Mouse (Mus musculus) embryonic facial prominence, embryonic 13.5 days (tissue): ENCODE data around the gene Ceacam15. TPM values are rescaled to one million over a fixed set of nuclear protein-coding genes. Genes with fewer than 3 reads are reported as not detected.
"Not testable (repeated sequence)": the region's sequence is repeated elsewhere in the genome, so short reads cannot be mapped to it uniquely, and the experiment has no call there.

Experiments used
- ATAC-seq: fragments of 200-750 bp; cut with Nextera tagmentation; 2 replicates; pipeline ENCODE4 v1.8.0; 2017; ENCODE audit warnings: low read depth; ENCODE audit not compliant: insufficient number of reproducible peaks, insufficient read depth, low FRiP score, low TSS enrichment
- H3K27ac ChIP-seq: fragments of 300-500 bp; sonication (generic); 2 replicates; pipeline ENCODE4 v1.5.1; 2015; ENCODE audit warnings: moderate library complexity, mild to moderate bottlenecking, inconsistent platforms
- H3K27me3 ChIP-seq: fragments of 300-500 bp; sonication (generic); 2 replicates; pipeline ENCODE4 v1.6.1; 2015; ENCODE audit warnings: mild to moderate bottlenecking, inconsistent platforms
- H3K36me3 ChIP-seq: fragments of 300-500 bp; sonication (generic); 2 replicates; pipeline ENCODE4 v1.6.1; 2015; ENCODE audit warnings: mild to moderate bottlenecking, inconsistent platforms
- H3K4me1 ChIP-seq: fragments of 300-500 bp; sonication (generic); 2 replicates; pipeline ENCODE4 v1.6.1; 2015; ENCODE audit warnings: inconsistent platforms
- H3K4me2 ChIP-seq: fragments of 300-500 bp; sonication (generic); 2 replicates; pipeline ENCODE4 v1.6.1; 2015; ENCODE audit warnings: moderate library complexity, mild to moderate bottlenecking, inconsistent platforms
- H3K4me3 ChIP-seq: fragments of 300-500 bp; sonication (generic); 2 replicates; pipeline ENCODE4 v1.5.1; 2015; ENCODE audit warnings: mild to moderate bottlenecking, inconsistent platforms
- H3K9ac ChIP-seq: fragments of 300-500 bp; sonication (generic); 2 replicates; pipeline ENCODE4 v1.6.1; 2015; ENCODE audit warnings: mild to moderate bottlenecking, inconsistent platforms
- H3K9me3 ChIP-seq: fragments of 300-500 bp; sonication (generic); 2 replicates; pipeline ENCODE4 v1.6.1; 2016; ENCODE audit warnings: inconsistent platforms
- WGBS: fragments of 180-500 bp; shearing (Covaris S2); methylation state at CpG from one replicate; pipeline ENCODE4 v1.1.7; 2015; ENCODE audit warnings: mixed read lengths; 5-methylcytosine and 5-hydroxymethylcytosine counted together
- polyA plus RNA-seq: library from polyadenylated mRNA; unstranded; fragments of >200 nt; fragmentation: Nextera tagmentation; extraction: Ambion mirVana; gene quantifications from 2 replicates; pipeline ENCODE4 v1.2.1, GENCODE M21; 2015

Ceacam15 gene
- polyA plus RNA-seq, 1 experiment from 2014 or later: not detected

- not testable (repeated sequence) for H3K9ac ChIP-seq, H3K27me3 ChIP-seq, H3K4me1 ChIP-seq, H3K9me3 ChIP-seq, H3K4me3 ChIP-seq, H3K27ac ChIP-seq, ATAC-seq, H3K4me2 ChIP-seq, H3K36me3 ChIP-seq
- WGBS: 26% methylated on average over 2 of the region's 3 CpGs
Measured at GRCm38 (mm10) chr7:16680194-16680593, 4.7 kb upstream of the Ceacam15 start.

- H3K27me3 ChIP-seq: not testable (repeated sequence)
- WGBS: 34% methylated on average over 5 of the region's 5 CpGs
Measured at GRCm38 (mm10) chr7:16674699-16675098, 806 bp downstream of the Ceacam15 start.

GRCm38 (mm10) chr7:16673823-16674222 is 1.7 kb downstream of the Ceacam15 start:
- Histone ChIP-seq H3K9ac (no peak overlapping the region), H3K4me2 (no peak overlapping the region), H3K4me1 (no peaks in the 10 kb centered on the region), H3K9me3 (no peaks in the 10 kb centered on the region), H3K27ac (no peak overlapping the region), H3K4me3 (no peak overlapping the region), H3K36me3 (no peaks in the 10 kb centered on the region), H3K27me3 (no peaks in the 10 kb centered on the region)
- ATAC-seq: no peak
- WGBS: 61% methylated on average over 1 of the region's 1 CpGs

More at GRCm38 (mm10) chr7:16674699-16675098, 806 bp downstream of the Ceacam15 start:
- not testable (repeated sequence) for ATAC-seq, H3K4me1 ChIP-seq, H3K27ac ChIP-seq, H3K4me3 ChIP-seq, H3K9me3 ChIP-seq, H3K4me2 ChIP-seq, H3K36me3 ChIP-seq
- 0 out of 2 replicates have a peak overlapping the region, but pooled peaks have one; percentile 40 for H3K9ac ChIP-seq

- not testable (repeated sequence) for ATAC-seq, H3K4me3 ChIP-seq, H3K4me1 ChIP-seq, H3K9ac ChIP-seq, H3K9me3 ChIP-seq, H3K27me3 ChIP-seq, H3K27ac ChIP-seq, H3K4me2 ChIP-seq, H3K36me3 ChIP-seq
- 59% methylated on average over 4 of the region's 5 CpGs for WGBS
Measured at GRCm38 (mm10) chr7:16668331-16668930, 7.1 kb downstream of the Ceacam15 start.

- H3K9me3 ChIP-seq: 0 out of 2 replicates have a peak, but pooled peaks cover 3% of the 10 kb centered on the region
- H3K27me3 ChIP-seq: no peaks in the 10 kb centered on the region
- H3K4me1 ChIP-seq: no peaks in the 10 kb centered on the region
- 64% methylated on average over 12 of the region's 12 CpGs for WGBS
- no peak overlapping the region for H3K9ac ChIP-seq
- H3K4me3 ChIP-seq: no peak overlapping the region
- H3K27ac ChIP-seq: no peak overlapping the region
- no peak overlapping the region for H3K4me2 ChIP-seq
- no peaks in the 10 kb centered on the region for H3K36me3 ChIP-seq
- no peak for ATAC-seq
Measured at GRCm38 (mm10) chr7:16644260-16644659, 31.2 kb downstream of the Ceacam15 start.

GRCm38 (mm10) chr7:16643106-16643505 is 32.4 kb downstream of the Ceacam15 start:
- not testable (repeated sequence) for H3K9me3 ChIP-seq, H3K36me3 ChIP-seq, H3K4me1 ChIP-seq, H3K4me3 ChIP-seq, H3K9ac ChIP-seq, H3K27me3 ChIP-seq, ATAC-seq, H3K27ac ChIP-seq, H3K4me2 ChIP-seq
- 47% methylated on average over 4 of the region's 4 CpGs for WGBS

GRCm38 (mm10) chr7:16639028-16639427 is 36.5 kb downstream of the Ceacam15 start:
- 0 out of 2 replicates have a peak, but pooled peaks cover 4% of the 10 kb centered on the region for H3K4me1 ChIP-seq
- H3K27ac ChIP-seq: no peak overlapping the region
- no peaks in the 10 kb centered on the region for H3K27me3 ChIP-seq
- H3K9ac ChIP-seq: no peak overlapping the region
- no peak for ATAC-seq
- no peak overlapping the region for H3K4me2 ChIP-seq
- H3K9me3 ChIP-seq: 0 out of 2 replicates have a peak, but pooled peaks cover 3% of the 10 kb centered on the region
- WGBS: 74% methylated on average over 3 of the region's 3 CpGs
- H3K36me3 ChIP-seq: no peaks in the 10 kb centered on the region
- H3K4me3 ChIP-seq: no peak overlapping the region

GRCm38 (mm10) chr7:16635116-16635515 is 40.4 kb downstream of the Ceacam15 start:
- no peaks in the 10 kb centered on the region for H3K36me3 ChIP-seq
- H3K9me3 ChIP-seq: no peaks in the 10 kb centered on the region
- no peak overlapping the region for H3K9ac ChIP-seq
- H3K27ac ChIP-seq: no peak overlapping the region
- no peak overlapping the region for H3K4me3 ChIP-seq
- WGBS: 26% methylated on average over 3 of the region's 3 CpGs
- ATAC-seq: no peak
- 0 out of 2 replicates have a peak, but pooled peaks cover 4% of the 10 kb centered on the region for H3K4me1 ChIP-seq
- no peaks in the 10 kb centered on the region for H3K27me3 ChIP-seq
- H3K4me2 ChIP-seq: no peak overlapping the region

GRCm38 (mm10) chr7:16633913-16634312 is 41.6 kb downstream of the Ceacam15 start:
- peak overlapping the region; percentile 26 for H3K4me2 ChIP-seq
- H3K4me3 ChIP-seq, H3K9me3 ChIP-seq, ATAC-seq, H3K27me3 ChIP-seq, H3K4me1 ChIP-seq, H3K36me3 ChIP-seq, H3K9ac ChIP-seq, H3K27ac ChIP-seq: not testable (repeated sequence)
- 14% methylated on average over 10 of the region's 10 CpGs for WGBS

GRCm38 (mm10) chr7:16631932-16632331 is 43.6 kb downstream of the Ceacam15 start:
- H3K27me3 ChIP-seq: no peaks in the 10 kb centered on the region
- no peak overlapping the region for H3K27ac ChIP-seq
- H3K9ac ChIP-seq: no peak overlapping the region
- H3K36me3 ChIP-seq: no peaks in the 10 kb centered on the region
- H3K4me2 ChIP-seq: no peak overlapping the region
- WGBS: 67% methylated on average over 4 of the region's 4 CpGs
- no peak overlapping the region for H3K4me3 ChIP-seq
- no peak for ATAC-seq
- 0 out of 2 replicates have a peak, but pooled peaks cover 4% of the 10 kb centered on the region for H3K4me1 ChIP-seq
- no peaks in the 10 kb centered on the region for H3K9me3 ChIP-seq

- 72% methylated on average over 4 of the region's 4 CpGs for WGBS
- Histone ChIP-seq H3K9ac (no peak overlapping the region), H3K36me3 (no peaks in the 10 kb centered on the region), H3K4me3 (no peak overlapping the region), H3K4me1 (0 out of 2 replicates have a peak, but pooled peaks cover 4% of the 10 kb centered on the region), H3K4me2 (no peak overlapping the region), H3K9me3 (no peaks in the 10 kb centered on the region), H3K27ac (no peak overlapping the region), H3K27me3 (no peaks in the 10 kb centered on the region)
- no peak for ATAC-seq
Measured at GRCm38 (mm10) chr7:16631025-16631424, 44.5 kb downstream of the Ceacam15 start.

GRCm38 (mm10) chr7:16629598-16630296 is 45.8 kb downstream of the Ceacam15 start:
- no peak for ATAC-seq

More at GRCm38 (mm10) chr7:16629598-16630296, 45.8 kb downstream of the Ceacam15 start:
- Histone ChIP-seq H3K9ac (no peak overlapping the region), H3K4me1 (no peaks in the 10 kb centered on the region), H3K27ac (no peak overlapping the region), H3K4me3 (no peak overlapping the region), H3K36me3 (no peaks in the 10 kb centered on the region), H3K9me3 (no peaks in the 10 kb centered on the region), H3K4me2 (no peak overlapping the region), H3K27me3 (no peaks in the 10 kb centered on the region)
- WGBS: 19% methylated on average over 10 of the region's 10 CpGs
